Mouse (Mus musculus) ES-Bruce4 (cell line): ENCODE results near the gene St3gal2. TPM values are rescaled to one million over a fixed set of nuclear protein-coding genes. Genes with fewer than 3 reads are reported as not detected.
"Not testable (repeated sequence)": the region's sequence is repeated elsewhere in the genome, so short reads cannot be mapped to it uniquely, and the experiment has no call there.

Experiments used
- H3K27ac ChIP-seq: 2 replicates; pipeline ENCODE4 v1.5.1; 2012; ENCODE audit warnings: low read length, inconsistent platforms; ENCODE audit not compliant: insufficient read depth
- H3K27me3 ChIP-seq: 2 replicates; pipeline ENCODE4 v1.6.1; 2012; ENCODE audit warnings: mild to moderate bottlenecking, low read length, inconsistent platforms; ENCODE audit not compliant: control insufficient read depth, poor library complexity, insufficient read depth, severe bottlenecking
- H3K36me3 ChIP-seq: 2 replicates; pipeline ENCODE4 v1.6.1; 2012; ENCODE audit warnings: inconsistent platforms, mild to moderate bottlenecking, low read length, moderate library complexity; ENCODE audit not compliant: control insufficient read depth, poor library complexity, insufficient read depth, severe bottlenecking
- H3K4me1 ChIP-seq: one replicate; pipeline ENCODE4 v1.8.1; 2011; ENCODE audit warnings: low read length; ENCODE audit not compliant: control insufficient read depth, insufficient read depth
- H3K4me3 ChIP-seq: 2 replicates; pipeline ENCODE4 v1.5.1; 2011; ENCODE audit warnings: low read depth, mild to moderate bottlenecking, low read length
- H3K9ac ChIP-seq: 2 replicates; pipeline ENCODE4 v1.6.1; 2012; ENCODE audit warnings: low read depth, mild to moderate bottlenecking, inconsistent platforms; ENCODE audit not compliant: poor library complexity, severe bottlenecking
- H3K9me3 ChIP-seq: replicated peaks from 2 replicates; pipeline ENCODE4 v1.6.1; 2012; ENCODE audit warnings: mild to moderate bottlenecking, low read length, inconsistent platforms; ENCODE audit not compliant: control insufficient read depth, poor library complexity, insufficient read depth, severe bottlenecking
- CTCF ChIP-seq: IDR thresholded peaks from one replicate; pipeline ENCODE4 v1.8.1; 2011; ENCODE audit warnings: low read depth, low read length
- EP300 ChIP-seq: IDR thresholded peaks from 2 replicates; pipeline ENCODE4 v1.6.1; 2011; ENCODE audit warnings: low read depth, low read length; ENCODE audit not compliant: insufficient read depth
- POLR2A ChIP-seq: IDR thresholded peaks from one replicate; pipeline ENCODE4 v1.8.1; 2011; ENCODE audit warnings: low read length; ENCODE audit not compliant: insufficient read depth
- polyA plus RNA-seq: library from polyadenylated mRNA; stranded (reverse); fragments of >200 nt; gene quantifications from 2 replicates; pipeline ENCODE4 v1.2.4, GENCODE M21; 2011; ENCODE audit warnings: low read depth; ENCODE audit not compliant: missing spikeins, insufficient read depth, insufficient read length

Gene St3gal2
- polyA plus RNA-seq, 1 experiment, result 7.1 TPM

GRCm38 (mm10) chr8:110981304-110981703, 61.6 kb downstream of the St3gal2 start:
- TF ChIP-seq POLR2A, result no peak
- no peak for TF ChIP-seq CTCF
- no peak for TF ChIP-seq EP300
- no peaks in the 10 kb centered on the region for H3K9me3 ChIP-seq
- peaks cover 72% of the 10 kb centered on the region for H3K36me3 ChIP-seq
- no peaks in the 10 kb centered on the region for H3K27me3 ChIP-seq
- no peak overlapping the region for H3K4me3 ChIP-seq
- H3K9ac ChIP-seq, result no peak overlapping the region
- no peak overlapping the region for H3K27ac ChIP-seq
- no peaks in the 10 kb centered on the region for H3K4me1 ChIP-seq

- Histone ChIP-seq H3K36me3 (peaks cover 90% of the 10 kb centered on the region), H3K9me3 (no peaks in the 10 kb centered on the region), H3K4me1 (no peaks in the 10 kb centered on the region), H3K9ac (no peak overlapping the region), H3K4me3 (no peak overlapping the region), H3K27me3 (no peaks in the 10 kb centered on the region), H3K27ac (no peak overlapping the region)
- TF ChIP-seq POLR2A (no peak), EP300 (no peak), CTCF (no peak)
These were observed 68.4 kb downstream of the St3gal2 start for GRCm38 (mm10) chr8:110987805-110988744.

- H3K4me1 ChIP-seq, result no peaks in the 10 kb centered on the region
- H3K27ac ChIP-seq, result no peak overlapping the region
- no peak overlapping the region for H3K9ac ChIP-seq
- H3K4me3 ChIP-seq, result no peak overlapping the region
- no peaks in the 10 kb centered on the region for H3K9me3 ChIP-seq
- peaks cover 75% of the 10 kb centered on the region for H3K36me3 ChIP-seq
- no peaks in the 10 kb centered on the region for H3K27me3 ChIP-seq
- no peak for TF ChIP-seq CTCF
- no peak for TF ChIP-seq EP300
- no peak for TF ChIP-seq POLR2A
These were observed 70.3 kb downstream of the St3gal2 start for GRCm38 (mm10) chr8:110990017-110990416.

GRCm38 (mm10) chr8:110996641-110997430, 77.1 kb downstream of the St3gal2 start:
- peaks cover 18% of the 10 kb centered on the region for H3K36me3 ChIP-seq
- peak overlapping the region; percentile 70 for H3K4me3 ChIP-seq
- no peaks in the 10 kb centered on the region for H3K4me1 ChIP-seq
- no peak for TF ChIP-seq POLR2A
- no peak for TF ChIP-seq EP300
- no peak for TF ChIP-seq CTCF
- H3K9me3 ChIP-seq, result no peaks in the 10 kb centered on the region
- H3K27me3 ChIP-seq, result no peaks in the 10 kb centered on the region
- no peak overlapping the region for H3K27ac ChIP-seq
- peak overlapping the region; percentile 87 for H3K9ac ChIP-seq

GRCm38 (mm10) chr8:110997547-110998531, 78.1 kb downstream of the St3gal2 start, which contains the start of gene Ddx19a:
Gene Ddx19a, minus strand, starts transcription at chr8:110997800.
- H3K4me3 ChIP-seq, result peak within 1 kb of the TSS; percentile 70
- peak; percentile 36 for TF ChIP-seq POLR2A
- TF ChIP-seq EP300, result no peak
- no peaks in the 10 kb centered on the region for H3K4me1 ChIP-seq
- peaks cover 10% of the 10 kb centered on the region for H3K36me3 ChIP-seq
- H3K9me3 ChIP-seq, result no peaks in the 10 kb centered on the region
- H3K27ac ChIP-seq, result peak within 1 kb of the TSS; percentile 23; the same call in 1 of the 2 replicates
- peak within 1 kb of the TSS; percentile 87 for H3K9ac ChIP-seq
- no peaks in the 10 kb centered on the region for H3K27me3 ChIP-seq

- not testable (repeated sequence) for H3K9me3 ChIP-seq, H3K9ac ChIP-seq, H3K27me3 ChIP-seq, H3K27ac ChIP-seq, H3K4me1 ChIP-seq, H3K4me3 ChIP-seq
- H3K36me3 ChIP-seq, result peaks cover 45% of the 10 kb centered on the region
These were observed 90.7 kb downstream of the St3gal2 start for GRCm38 (mm10) chr8:111010230-111010991.
